Mouse (Mus musculus): ENCODE measurements around the gene Golga3.

DNA sequence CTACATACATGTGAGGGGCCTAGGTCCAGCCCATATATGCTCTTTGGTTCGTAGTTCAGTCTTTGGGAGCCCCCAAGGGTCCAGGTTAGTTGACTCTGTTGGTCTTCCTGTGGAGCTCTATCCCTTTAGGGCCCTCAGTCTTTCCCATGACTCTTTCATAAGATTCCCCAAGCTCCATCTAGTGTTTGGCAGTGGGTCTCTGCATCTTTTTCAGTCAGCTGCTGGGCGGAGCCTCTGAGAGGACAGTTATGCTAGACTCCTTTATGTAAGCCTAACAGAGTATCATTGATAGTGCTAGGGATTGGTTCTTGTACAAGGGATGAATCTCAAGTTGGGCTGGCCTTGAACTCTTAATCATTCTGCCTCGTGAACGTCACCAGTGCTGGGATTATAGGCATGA is 43.8 kb downstream of the Golga3 start:
- TF ChIP-seq CTCF (IDR thresholded peaks at IDR 0.05; ENCODE audit: low read depth) (no peak), EP300 (IDR thresholded peaks at IDR 0.05; ENCODE audit: low read depth) (no peak)

Measured in liver, embryonic 14.5 days (tissue).